8 mouse cellular contexts compared by ENCODE assay signal in genomic region chr2:58358132-58358460, GRCm38 (mm10). TPM values are rescaled to one million over a fixed set of nuclear protein-coding genes. Genes with fewer than 3 reads are reported as not detected.
DNase-seq lines count a peak whose midpoint lies in the region; ATAC-seq and TF ChIP-seq lines count a peak whose summit lies in the region.

No protein-coding gene starts in this region.

- no peaks in the 10 kb centered on the region for H3K9me3 ChIP-seq in lung, postnatal 0 days (ENCODE audit: low read length)
- no peaks in the 10 kb centered on the region for H3K9me3 ChIP-seq in liver, embryonic 14.5 days (ENCODE audit: control insufficient read depth, low read length)

- H3K4me3 ChIP-seq in lung, postnatal 0 days (ENCODE audit: low read depth, low read length): peak overlapping the region; percentile 53
- no peak overlapping the region for H3K4me3 ChIP-seq in liver, embryonic 14.5 days (ENCODE audit: insufficient read depth in 1 of 2, low read depth in 2 of 2, low read length in 2 of 2)

- H3K4me2 ChIP-seq in lung, postnatal 0 days (replicated peaks; ENCODE audit: low read depth, low read length): peak overlapping the region; percentile 96
- peak overlapping the region; percentile 66; the same call in 1 of the 2 replicates for H3K4me2 ChIP-seq in liver, embryonic 14.5 days (ENCODE audit: low read depth)

- peak; percentile 54 for ATAC-seq in cerebellum, adult (ENCODE audit: insufficient number of reproducible peaks, low FRiP score, low TSS enrichment)
- ATAC-seq in lung, postnatal 0 days: no peak; the same call in 1 of the 2 replicates
- ATAC-seq in liver, embryonic 14.5 days (ENCODE audit: insufficient read depth): no peak

- no peaks in the 10 kb centered on the region for H3K36me3 ChIP-seq in lung, postnatal 0 days (ENCODE audit: insufficient read depth, low read length)
- H3K36me3 ChIP-seq in liver, embryonic 14.5 days (replicated peaks; ENCODE audit: control insufficient read depth, insufficient read depth, low read depth): no peaks in the 10 kb centered on the region

- no peak overlapping the region for H3K9ac ChIP-seq in lung, postnatal 0 days (replicated peaks; ENCODE audit: low read depth)
- no peak overlapping the region for H3K9ac ChIP-seq in liver, embryonic 14.5 days (replicated peaks)

- 13% methylated on average over 3 of the region's 3 CpGs for WGBS in lung, postnatal 0 days
- WGBS in liver, embryonic 14.5 days (ENCODE audit: insufficient replicate concordance): 16% methylated on average over 3 of the region's 3 CpGs

- TF ChIP-seq EP300 in lung, postnatal 0 days (IDR thresholded peaks at IDR 0.05): no peak
- no peak for TF ChIP-seq EP300 in liver, embryonic 14.5 days (IDR thresholded peaks at IDR 0.05; ENCODE audit: low read depth)

- TF ChIP-seq CTCF in lung, postnatal 0 days (IDR thresholded peaks at IDR 0.05): no peak
- TF ChIP-seq CTCF in liver, embryonic 14.5 days (IDR thresholded peaks at IDR 0.05; ENCODE audit: low read depth): no peak

- H3K27me3 ChIP-seq in lung, postnatal 0 days (replicated peaks; ENCODE audit: insufficient read depth, low read length): peaks cover 6% of the 10 kb centered on the region; the same call in 1 of the 2 replicates
- H3K27me3 ChIP-seq in liver, embryonic 14.5 days (ENCODE audit: control insufficient read depth, insufficient read depth, low read length): peaks cover 4% of the 10 kb centered on the region

- no peaks in the 10 kb centered on the region for H3K4me1 ChIP-seq in lung, postnatal 0 days (ENCODE audit: insufficient read depth, low read depth, low read length)
- no peaks in the 10 kb centered on the region for H3K4me1 ChIP-seq in liver, embryonic 14.5 days (replicated peaks; ENCODE audit: control insufficient read depth in 2 of 2, insufficient read depth in 2 of 2, low read length in 1 of 2)

- no peak overlapping the region for H3K27ac ChIP-seq in lung, postnatal 0 days (ENCODE audit: low read length)
- H3K27ac ChIP-seq in liver, embryonic 14.5 days: no peak overlapping the region

- DNase-seq in cerebellum, adult 9-10 months: no peak
- no peak for DNase-seq in lung, postnatal 0 days (ENCODE audit: low spot score)
- DNase-seq in lung, postnatal 14 days: no peak
- no peak for DNase-seq in liver, embryonic 14.5 days (ENCODE audit: low read depth in 3 of 3, low spot score in 3 of 3)
- DNase-seq in telencephalon, adult 2 months (ENCODE audit: low read depth, low spot score): peak; percentile 27
- no peak for DNase-seq in thymus, postnatal 25 days
- no peak for DNase-seq in frontal cortex, postnatal 14 days (ENCODE audit: low spot score in 2 of 2)

RNA-seq across cellular contexts. Expression of gene Acvr1c, which starts 0.4 kb away (rescaled TPM):
- 0.23 and 0.35 TPM in 2 replicates for polyA plus RNA-seq in lung, postnatal 0 days (2015; fragmentation: Nextera tagmentation; extraction: Ambion mirVana)
- polyA plus RNA-seq in liver, embryonic 14.5 days (2012; rRNA removed): 0.01 and 0.02 TPM in 2 replicates
- 0.01 and 0.15 TPM in 2 replicates for polyA plus RNA-seq in liver, embryonic 14.5 days (2014; fragmentation: Nextera tagmentation; extraction: Ambion mirVana)
